Mouse (Mus musculus): Measurements from ENCODE around the gene Parp3. TPM values are rescaled to one million over a fixed set of nuclear protein-coding genes. Genes with fewer than 3 reads are reported as not detected.
A peak's percentile ranks its signal among the peaks of the same experiment; 100 is the strongest.

Gene Parp3
- polyA plus RNA-seq, 1 experiment from 2014 or later, result 5.8 TPM

GRCm38 (mm10) chr9:106483606-106484005 is 6.9 kb upstream of the Parp3 start:
- Histone ChIP-seq H3K27ac (replicated peaks) (no peak overlapping the region), H3K9ac (ENCODE audit: low read length) (no peak overlapping the region), H3K27me3 (ENCODE audit: control insufficient read depth, insufficient read depth, low read length) (no peaks in the 10 kb centered on the region), H3K4me3 (ENCODE audit: low read depth, low read length) (no peak overlapping the region), H3K9me3 (ENCODE audit: control insufficient read depth, low read length) (no peaks in the 10 kb centered on the region), H3K4me2 (replicated peaks; ENCODE audit: low read depth) (no peak overlapping the region), H3K4me1 (replicated peaks; ENCODE audit: control insufficient read depth, insufficient read depth) (no peaks in the 10 kb centered on the region), H3K36me3 (ENCODE audit: control insufficient read depth, insufficient read depth, low read length) (peaks cover 11% of the 10 kb centered on the region; the same call in 1 of the 2 replicates)
- DNase-seq (ENCODE audit: low spot score), result no peak
- TF ChIP-seq CTCF (IDR thresholded peaks at IDR 0.05; ENCODE audit: low read depth) (no peak), EP300 (optimal IDR thresholded peaks at IDR 0.05) (no peak)
- no peak for ATAC-seq (ENCODE audit: low FRiP score, low TSS enrichment)
- 89% methylated on average over 17 of the region's 17 CpGs for WGBS

DNA sequence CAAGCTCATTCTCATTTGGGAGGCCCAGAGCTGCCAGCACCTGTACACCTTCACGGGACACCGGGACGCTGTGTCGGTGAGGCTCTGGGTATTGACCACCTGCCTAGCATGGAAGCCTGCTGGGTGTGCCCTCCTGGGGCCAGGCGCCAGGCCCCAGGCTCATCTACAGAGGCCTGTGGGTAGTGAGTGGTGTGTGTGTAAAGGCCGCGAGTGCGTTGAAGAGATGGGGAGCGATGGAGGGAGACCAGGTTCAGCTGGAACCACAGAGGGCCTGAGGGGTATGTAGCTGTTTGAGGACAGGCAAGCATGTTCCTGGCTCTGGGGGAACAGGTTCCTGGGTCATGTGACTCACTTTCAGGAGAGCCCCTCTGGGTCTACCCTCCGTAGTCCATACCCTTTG is 6.4 kb upstream of the Parp3 start:
- Histone ChIP-seq H3K36me3 (ENCODE audit: control insufficient read depth, insufficient read depth, low read length) (peaks cover 11% of the 10 kb centered on the region; the same call in 1 of the 2 replicates), H3K4me3 (ENCODE audit: low read depth, low read length) (no peak overlapping the region), H3K27ac (replicated peaks) (no peak overlapping the region), H3K27me3 (ENCODE audit: control insufficient read depth, insufficient read depth, low read length) (no peaks in the 10 kb centered on the region), H3K9ac (ENCODE audit: low read length) (no peak overlapping the region), H3K9me3 (ENCODE audit: control insufficient read depth, low read length) (no peaks in the 10 kb centered on the region), H3K4me2 (replicated peaks; ENCODE audit: low read depth) (no peak overlapping the region), H3K4me1 (replicated peaks; ENCODE audit: control insufficient read depth, insufficient read depth) (no peaks in the 10 kb centered on the region)
- TF ChIP-seq CTCF (IDR thresholded peaks at IDR 0.05; ENCODE audit: low read depth), result no peak
- no peak for TF ChIP-seq EP300 (optimal IDR thresholded peaks at IDR 0.05)
- 98% methylated on average over 10 of the region's 10 CpGs for WGBS
- ATAC-seq (ENCODE audit: low FRiP score, low TSS enrichment) (0 out of 2 replicates have a peak, but pooled peaks have one; percentile 11), DNase-seq (ENCODE audit: low spot score) (no peak)

DNA sequence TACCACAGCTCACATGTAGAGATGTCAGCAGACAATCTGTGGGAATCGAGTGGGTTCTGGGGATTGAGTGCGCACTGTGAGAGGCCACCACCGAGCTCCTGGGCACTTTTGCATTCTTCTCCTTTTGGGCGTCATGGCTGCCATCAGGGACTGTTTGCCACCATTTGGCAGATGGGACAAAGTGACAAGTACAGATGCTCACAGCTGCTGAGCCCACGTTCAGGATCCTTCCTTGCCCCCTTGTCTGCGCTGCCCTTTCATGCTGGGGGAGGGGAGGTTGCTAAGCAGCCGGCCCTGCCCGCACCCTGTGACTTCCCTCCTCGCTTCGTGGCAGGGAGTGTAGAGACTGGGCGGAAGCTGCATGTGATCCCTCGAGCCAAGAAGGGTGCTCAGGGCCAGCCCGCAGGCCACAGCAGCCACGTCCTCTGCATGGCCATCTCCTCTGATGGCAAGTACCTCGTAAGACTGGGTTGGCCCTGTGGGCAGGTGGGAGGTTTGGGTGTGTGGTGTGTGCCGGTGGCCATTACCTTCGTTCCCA is 5.9 kb upstream of the Parp3 start:
- peaks cover 11% of the 10 kb centered on the region; the same call in 1 of the 2 replicates for H3K36me3 ChIP-seq (ENCODE audit: control insufficient read depth, insufficient read depth, low read length)
- no peak for DNase-seq (ENCODE audit: low spot score)

GRCm38 (mm10) chr9:106481676-106482075 is 4.9 kb upstream of the Parp3 start:
- TF ChIP-seq EP300 (optimal IDR thresholded peaks at IDR 0.05), result no peak
- no peak for TF ChIP-seq CTCF (IDR thresholded peaks at IDR 0.05; ENCODE audit: low read depth)
- Histone ChIP-seq H3K4me2 (replicated peaks; ENCODE audit: low read depth) (no peak overlapping the region), H3K4me1 (replicated peaks; ENCODE audit: control insufficient read depth, insufficient read depth) (no peaks in the 10 kb centered on the region; the same call in 1 of the 2 replicates), H3K27ac (replicated peaks) (no peak overlapping the region), H3K9ac (ENCODE audit: low read length) (no peak overlapping the region), H3K9me3 (ENCODE audit: control insufficient read depth, low read length) (no peaks in the 10 kb centered on the region), H3K4me3 (ENCODE audit: low read depth, low read length) (no peak overlapping the region), H3K36me3 (ENCODE audit: control insufficient read depth, insufficient read depth, low read length) (peaks cover 11% of the 10 kb centered on the region; the same call in 1 of the 2 replicates), H3K27me3 (ENCODE audit: control insufficient read depth, insufficient read depth, low read length) (no peaks in the 10 kb centered on the region)
- ATAC-seq (ENCODE audit: low FRiP score, low TSS enrichment) (no peak), DNase-seq (ENCODE audit: low spot score) (no peak)
- 94% methylated on average over 13 of the region's 13 CpGs for WGBS

More for the DNA sequence above, 5.9 kb upstream of the Parp3 start:
- Histone ChIP-seq H3K27ac (replicated peaks) (no peak overlapping the region), H3K9ac (ENCODE audit: low read length) (no peak overlapping the region), H3K4me1 (replicated peaks; ENCODE audit: control insufficient read depth, insufficient read depth) (no peaks in the 10 kb centered on the region; the same call in 1 of the 2 replicates), H3K4me2 (replicated peaks; ENCODE audit: low read depth) (no peak overlapping the region), H3K9me3 (ENCODE audit: control insufficient read depth, low read length) (no peaks in the 10 kb centered on the region), H3K27me3 (ENCODE audit: control insufficient read depth, insufficient read depth, low read length) (no peaks in the 10 kb centered on the region), H3K4me3 (ENCODE audit: low read depth, low read length) (no peak overlapping the region)
- 87% methylated on average over 17 of the region's 17 CpGs for WGBS
- TF ChIP-seq EP300 (optimal IDR thresholded peaks at IDR 0.05) (no peak), CTCF (IDR thresholded peaks at IDR 0.05; ENCODE audit: low read depth) (no peak)
- no peak for ATAC-seq (ENCODE audit: low FRiP score, low TSS enrichment)

GRCm38 (mm10) chr9:106481075-106481474 is 4.3 kb upstream of the Parp3 start:
- ATAC-seq (ENCODE audit: low FRiP score, low TSS enrichment) (no peak), DNase-seq (ENCODE audit: low spot score) (no peak)

GRCm38 (mm10) chr9:106480541-106480940 is 3.8 kb upstream of the Parp3 start:
- Histone ChIP-seq H3K9me3 (ENCODE audit: control insufficient read depth, low read length) (no peaks in the 10 kb centered on the region), H3K27me3 (ENCODE audit: control insufficient read depth, insufficient read depth, low read length) (no peaks in the 10 kb centered on the region), H3K4me1 (replicated peaks; ENCODE audit: control insufficient read depth, insufficient read depth) (no peaks in the 10 kb centered on the region; the same call in 1 of the 2 replicates), H3K36me3 (ENCODE audit: control insufficient read depth, insufficient read depth, low read length) (peaks cover 11% of the 10 kb centered on the region; the same call in 1 of the 2 replicates), H3K27ac (replicated peaks) (no peak overlapping the region), H3K4me2 (replicated peaks; ENCODE audit: low read depth) (no peak overlapping the region), H3K4me3 (ENCODE audit: low read depth, low read length) (no peak overlapping the region), H3K9ac (ENCODE audit: low read length) (no peak overlapping the region)
- DNase-seq (ENCODE audit: low spot score) (no peak), ATAC-seq (ENCODE audit: low FRiP score, low TSS enrichment) (no peak)
- WGBS, result 95% methylated on average over 7 of the region's 7 CpGs
- TF ChIP-seq EP300 (optimal IDR thresholded peaks at IDR 0.05), result no peak
- no peak for TF ChIP-seq CTCF (IDR thresholded peaks at IDR 0.05; ENCODE audit: low read depth)

More at GRCm38 (mm10) chr9:106481075-106481474, 4.3 kb upstream of the Parp3 start:
- Histone ChIP-seq H3K9me3 (ENCODE audit: control insufficient read depth, low read length) (no peaks in the 10 kb centered on the region), H3K27me3 (ENCODE audit: control insufficient read depth, insufficient read depth, low read length) (no peaks in the 10 kb centered on the region), H3K4me3 (ENCODE audit: low read depth, low read length) (no peak overlapping the region), H3K4me1 (replicated peaks; ENCODE audit: control insufficient read depth, insufficient read depth) (no peaks in the 10 kb centered on the region; the same call in 1 of the 2 replicates), H3K27ac (replicated peaks) (no peak overlapping the region), H3K4me2 (replicated peaks; ENCODE audit: low read depth) (no peak overlapping the region), H3K9ac (ENCODE audit: low read length) (no peak overlapping the region), H3K36me3 (ENCODE audit: control insufficient read depth, insufficient read depth, low read length) (peaks cover 11% of the 10 kb centered on the region; the same call in 1 of the 2 replicates)
- 93% methylated on average over 15 of the region's 15 CpGs for WGBS
- no peak for TF ChIP-seq EP300 (optimal IDR thresholded peaks at IDR 0.05)
- no peak for TF ChIP-seq CTCF (IDR thresholded peaks at IDR 0.05; ENCODE audit: low read depth)
